8 mouse cellular contexts compared by ENCODE assay signal in the genomic region with DNA sequence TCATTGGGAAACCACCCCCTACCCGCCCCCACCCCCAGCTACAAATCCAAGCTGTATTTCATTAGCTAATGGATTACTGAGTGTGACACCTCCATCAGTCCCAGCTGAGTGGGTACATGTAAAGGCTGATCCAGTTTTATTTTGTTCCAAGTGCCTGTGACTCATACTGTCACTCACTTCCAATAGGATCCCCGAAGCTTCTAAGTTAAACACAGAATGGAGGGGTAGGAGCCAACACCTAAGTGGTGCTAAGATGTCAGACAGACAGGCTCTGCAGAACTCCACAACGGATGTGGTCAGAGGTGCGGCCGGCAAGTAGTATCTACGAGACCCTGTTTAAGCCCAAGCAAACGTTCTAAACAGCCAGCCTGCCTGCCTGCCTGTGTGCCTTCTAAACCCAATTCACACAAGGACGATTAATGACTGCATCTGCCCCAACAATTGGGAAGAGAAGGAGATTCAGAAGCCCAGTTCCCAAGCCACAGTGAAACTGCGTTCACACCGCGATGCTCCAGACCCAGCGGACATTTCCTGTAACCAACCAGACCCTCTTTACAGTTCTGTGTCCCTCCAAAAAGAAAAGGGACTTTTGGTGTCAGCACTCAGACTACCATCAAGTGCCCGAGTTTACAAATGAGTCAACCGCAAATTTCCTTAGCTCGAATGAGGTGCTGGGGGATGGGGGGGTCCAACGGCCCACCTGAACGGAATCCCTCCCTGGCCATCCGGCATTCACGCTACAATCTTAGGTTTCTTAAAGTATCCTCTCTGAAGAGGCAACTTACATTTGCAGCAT. TPM values are rescaled to one million over a fixed set of nuclear protein-coding genes. Genes with fewer than 3 reads are reported as not detected.
DNase-seq lines count a peak whose midpoint lies in the region; ATAC-seq and TF ChIP-seq lines count a peak whose summit lies in the region.

No protein-coding gene starts in this region.

- ATAC-seq in midbrain, embryonic 12.5 days (ENCODE audit: low FRiP score, low read depth), result no peak

- no peaks in the 10 kb centered on the region; the same call in 1 of the 2 replicates for H3K4me1 ChIP-seq in kidney, adult 2 months (ENCODE audit: control insufficient read depth, insufficient read depth, low read length)
- H3K4me1 ChIP-seq in ES-E14 (ENCODE audit: control insufficient read depth in 2 of 2, insufficient read depth in 2 of 2, low read length in 2 of 2, poor library complexity in 1 of 2), result peaks cover 2 to 25% of the 10 kb centered on the region in 2 experiments; a peak in 3 of 4 replicates
- peaks cover 60% of the 10 kb centered on the region for H3K4me1 ChIP-seq in erythroblast, embryonic 14.5 days (ENCODE audit: control insufficient read depth)
- peaks cover 48% of the 10 kb centered on the region for H3K4me1 ChIP-seq in midbrain, embryonic 12.5 days

- H3K27me3 ChIP-seq in kidney, adult 2 months (replicated peaks; ENCODE audit: control insufficient read depth, insufficient read depth, low read length), result no peaks in the 10 kb centered on the region
- no peaks in the 10 kb centered on the region for H3K27me3 ChIP-seq in erythroblast, embryonic 14.5 days (ENCODE audit: control insufficient read depth)
- peaks cover 7% of the 10 kb centered on the region for H3K27me3 ChIP-seq in midbrain, embryonic 12.5 days

- no peaks in the 10 kb centered on the region for H3K36me3 ChIP-seq in kidney, adult 2 months (ENCODE audit: control insufficient read depth, insufficient read depth, low read length)
- H3K36me3 ChIP-seq in ES-E14 (ENCODE audit: control insufficient read depth, insufficient read depth, low read length, poor library complexity, severe bottlenecking), result peaks cover 2% of the 10 kb centered on the region; the same call in 1 of the 2 replicates
- peaks cover 23% of the 10 kb centered on the region for H3K36me3 ChIP-seq in erythroblast, embryonic 14.5 days (ENCODE audit: control insufficient read depth)
- no peaks in the 10 kb centered on the region for H3K36me3 ChIP-seq in midbrain, embryonic 12.5 days

- TF ChIP-seq POLR2A in kidney, adult 2 months (IDR thresholded peaks at IDR 0.05; ENCODE audit: low read depth, low read length), result no peak

- H3K4me3 ChIP-seq in kidney, adult 2 months (ENCODE audit: insufficient read depth, low read depth, low read length), result peak overlapping the region; percentile 65
- peak overlapping the region; percentile 85 to 97 for H3K4me3 ChIP-seq in ES-E14 (ENCODE audit: insufficient read depth in 1 of 2, low read depth in 1 of 2, low read length in 2 of 2, poor library complexity in 1 of 2, severe bottlenecking in 1 of 2)
- peak overlapping the region; percentile 87 for H3K4me3 ChIP-seq in erythroblast, embryonic 14.5 days (replicated peaks)
- H3K4me3 ChIP-seq in midbrain, embryonic 12.5 days, result peak overlapping the region; percentile 78

- H3K9me3 ChIP-seq in ES-E14 (ENCODE audit: control insufficient read depth, insufficient read depth, low read depth, low read length), result no peaks in the 10 kb centered on the region
- H3K9me3 ChIP-seq in erythroblast, embryonic 14.5 days (ENCODE audit: control insufficient read depth, low read length), result no peaks in the 10 kb centered on the region
- no peaks in the 10 kb centered on the region for H3K9me3 ChIP-seq in midbrain, embryonic 12.5 days

- 10% methylated on average over 19 of the region's 19 CpGs for WGBS in kidney, adult 2 months
- 2% methylated on average over 19 of the region's 19 CpGs for WGBS in midbrain, embryonic 12.5 days

- TF ChIP-seq CTCF in kidney, adult 2 months (conservative IDR thresholded peaks at IDR 0.05; ENCODE audit: insufficient read depth, insufficient read length, low read depth, low read length), result no peak

- H3K4me2 ChIP-seq in midbrain, embryonic 12.5 days (replicated peaks), result peak overlapping the region; percentile 82

- in situ Hi-C loops in ES-E14 (cut with MboI; ENCODE audit: low sequenced_read_pairs in 2 of 2, unreplicated experiment in 2 of 2), result loop anchor here in 1 of 2 experiments (5.0 kb wide), 1 partner anchor 75 kb away; no protein-coding TSS in a partner anchor

- no peak overlapping the region for H3K27ac ChIP-seq in kidney, adult 2 months (ENCODE audit: insufficient read depth, low read depth, low read length)
- H3K27ac ChIP-seq in ES-E14 (ENCODE audit: insufficient read depth, low read depth, low read length, poor library complexity, severe bottlenecking), result no peak overlapping the region
- H3K27ac ChIP-seq in midbrain, embryonic 12.5 days (replicated peaks), result no peak overlapping the region

- peak overlapping the region; percentile 93 for H3K9ac ChIP-seq in ES-E14 (ENCODE audit: insufficient read depth, low read depth, low read length, poor library complexity, severe bottlenecking)
- peak overlapping the region; percentile 86 for H3K9ac ChIP-seq in midbrain, embryonic 12.5 days (replicated peaks)

- DNase-seq in kidney, adult 2 months, result peak; percentile 58
- DNase-seq in kidney, postnatal 25 days, result no peak
- DNase-seq in ES-E14 (ENCODE audit: low read depth, low spot score), result no peak
- peak; percentile 59 for DNase-seq in kidney, adult 9 months
- DNase-seq in thymus, postnatal 4 days, result peak; percentile 60
- DNase-seq in cerebellum, postnatal 14 days, result no peak

TF ChIP-seq in ES-E14, 5 proteins besides CTCF, POLR2A, EP300 and RAD21:
- TF ChIP-seq HCFC1 (IDR thresholded peaks at IDR 0.05; ENCODE audit: borderline replicate concordance, insufficient read depth, low read length), result no peak
- no peak for TF ChIP-seq CHD2 (IDR thresholded peaks at IDR 0.05; ENCODE audit: low read depth, low read length)
- TF ChIP-seq MAFK (IDR thresholded peaks at IDR 0.05; ENCODE audit: insufficient read depth, low read depth, low read length), result no peak
- no peak for TF ChIP-seq ZNF384 (IDR thresholded peaks at IDR 0.05; ENCODE audit: low read depth, low read length)
- TF ChIP-seq ZC3H11A (IDR thresholded peaks at IDR 0.05; ENCODE audit: borderline replicate concordance, low read depth, low read length), result no peak

RNA-seq across cellular contexts. Expression of gene Ccdc88c, which starts 1.2 kb away (rescaled TPM):
- 5.4 and 6.6 TPM in 2 replicates for polyA plus RNA-seq in kidney, adult 2 months (2012; rRNA removed)
- 35.7 and 42.7 TPM in 2 replicates for total RNA-seq in ES-E14 (2012; rRNA removed)
- 4.8 and 4.9 TPM in 2 replicates for polyA plus RNA-seq in erythroblast, embryonic 14.5 days (2012)
- 17.1 and 19.6 TPM in 2 replicates for polyA plus RNA-seq in midbrain, embryonic 12.5 days (2016; fragmentation: Nextera tagmentation; extraction: Ambion mirVana)

RNA-seq across cellular contexts. Expression of gene Ppp4r3a, which starts 55.9 kb away (rescaled TPM):
- 9.1 and 10.4 TPM in 2 replicates for polyA plus RNA-seq in kidney, adult 2 months (2012; rRNA removed)
- 78.8 and 87.1 TPM in 2 replicates for total RNA-seq in ES-E14 (2012; rRNA removed)
- polyA plus RNA-seq in erythroblast, embryonic 14.5 days (2012), result 1.8 and 2.2 TPM in 2 replicates
- 79.5 and 80.2 TPM in 2 replicates for polyA plus RNA-seq in midbrain, embryonic 12.5 days (2016; fragmentation: Nextera tagmentation; extraction: Ambion mirVana)

Comparison
In these comparisons a context has a peak if more than half of its experiments do, and no peak if none do; other contexts are left out.
1. DNase-seq: peak in kidney, adult 2 months (single experiment), kidney, adult 9 months (single experiment) and thymus, postnatal 4 days (single experiment); none in kidney, postnatal 25 days (0 of 2), ES-E14 (single experiment) and cerebellum, postnatal 14 days (0 of 2).
2. Peak in every context shown above with its lines, with median percentiles within 50 percentile points of each other: H3K4me3 ChIP-seq.